Mouse (Mus musculus): ENCODE measurements around the gene Snf8. TPM values are rescaled to one million over a fixed set of nuclear protein-coding genes. Genes with fewer than 3 reads are reported as not detected.

Snf8 gene
- polyA plus RNA-seq, 1 experiment from 2014 or later = 34.2 TPM

- Histone ChIP-seq H3K9ac (ENCODE audit: low read depth, low read length) (no peak overlapping the region), H3K36me3 (ENCODE audit: control insufficient read depth, insufficient read depth, low read length) (no peaks in the 10 kb centered on the region), H3K4me2 (replicated peaks; ENCODE audit: low read depth, low read length) (no peak overlapping the region), H3K4me1 (ENCODE audit: control insufficient read depth, insufficient read depth, low read length) (no peaks in the 10 kb centered on the region), H3K4me3 (ENCODE audit: low read length) (no peak overlapping the region), H3K27me3 (ENCODE audit: control insufficient read depth, insufficient read depth, low read length) (no peaks in the 10 kb centered on the region), H3K9me3 (ENCODE audit: control insufficient read depth, low read length) (no peaks in the 10 kb centered on the region), H3K27ac (ENCODE audit: low read depth, low read length) (no peak overlapping the region)
- ATAC-seq (ENCODE audit: low FRiP score, low TSS enrichment) = 0 out of 2 replicates have a peak, but pooled peaks have one; percentile 60
- 3% methylated on average over 3 of the region's 3 CpGs for WGBS
These were observed 58.7 kb downstream of the Snf8 start for GRCm38 (mm10) chr11:96093361-96093760.

Other genes with a start within 250 kb of the Snf8 start
- gene Phospho1, start 210.4 kb upstream of the Snf8 start, polyA plus RNA-seq (2014; fragmentation: Nextera tagmentation; extraction: Ambion mirVana) = not detected in 2 replicates
- 19.5 and 26.0 TPM in 2 replicates for gene Gngt2, start 197.7 kb upstream of the Snf8 start, polyA plus RNA-seq (2014; fragmentation: Nextera tagmentation; extraction: Ambion mirVana)
- gene Abi3, start 192.4 kb upstream of the Snf8 start, polyA plus RNA-seq (2014; fragmentation: Nextera tagmentation; extraction: Ambion mirVana) = 3.9 and 9.8 TPM in 2 replicates
- gene B4galnt2, start 120.0 kb upstream of the Snf8 start, polyA plus RNA-seq (2014; fragmentation: Nextera tagmentation; extraction: Ambion mirVana) = 0.37 and 0.47 TPM in 2 replicates
- gene Igf2bp1, start 28.9 kb upstream of the Snf8 start, polyA plus RNA-seq (2014; fragmentation: Nextera tagmentation; extraction: Ambion mirVana) = 42.1 and 54.2 TPM in 2 replicates
- not detected in 2 replicates for gene Gip, start 10.3 kb upstream of the Snf8 start, polyA plus RNA-seq (2014; fragmentation: Nextera tagmentation; extraction: Ambion mirVana)
- 27.6 and 36.4 TPM in 2 replicates for gene Ube2z, start 30.5 kb downstream of the Snf8 start, polyA plus RNA-seq (2014; fragmentation: Nextera tagmentation; extraction: Ambion mirVana)
- 848 and 857 TPM in 2 replicates for gene Atp5g1, start 40.8 kb downstream of the Snf8 start, polyA plus RNA-seq (2014; fragmentation: Nextera tagmentation; extraction: Ambion mirVana)
- gene Calcoco2, start 77.1 kb downstream of the Snf8 start, polyA plus RNA-seq (2014; fragmentation: Nextera tagmentation; extraction: Ambion mirVana) = not detected in 2 replicates
- not detected in 2 replicates for gene Ttll6, start 98.9 kb downstream of the Snf8 start, polyA plus RNA-seq (2014; fragmentation: Nextera tagmentation; extraction: Ambion mirVana)
- not detected in 2 replicates for gene Hoxb13, start 159.4 kb downstream of the Snf8 start, polyA plus RNA-seq (2014; fragmentation: Nextera tagmentation; extraction: Ambion mirVana)
- gene Hoxb9, start 236.6 kb downstream of the Snf8 start, polyA plus RNA-seq (2014; fragmentation: Nextera tagmentation; extraction: Ambion mirVana) = 30.0 and 41.4 TPM in 2 replicates
- gene Hoxb8, start 247.0 kb downstream of the Snf8 start, polyA plus RNA-seq (2014; fragmentation: Nextera tagmentation; extraction: Ambion mirVana) = 12.7 and 18.6 TPM in 2 replicates

Data from kidney, embryonic 14.5 days (tissue).